Mouse (Mus musculus) midbrain, embryonic 16.5 days (tissue): ENCODE measurements at regions not wholly inside any gene's neighbourhood (a gene's known extent, or its start where the extent isn't known, plus 50 kb on each side); places are given as distances from the start of the nearest gene placed in this dataset.

Experiments used
- ATAC-seq: fragments of 200-750 bp; cut with Nextera tagmentation; 2 replicates; pipeline ENCODE4 v1.8.0; 2017; ENCODE audit warnings: moderate TSS enrichment
- H3K27ac ChIP-seq: fragments of 300-500 bp; sonication (generic); 2 replicates; pipeline ENCODE4 v1.5.1; 2014; ENCODE audit warnings: mild to moderate bottlenecking, low read length, mixed read lengths
- H3K27me3 ChIP-seq: fragments of 300-500 bp; sonication (generic); 2 replicates; pipeline ENCODE4 v1.6.1; 2014; ENCODE audit warnings: low read depth, low read length, mixed read lengths; ENCODE audit not compliant: control insufficient read depth, insufficient read depth
- H3K36me3 ChIP-seq: fragments of 300-500 bp; sonication (generic); 2 replicates; pipeline ENCODE4 v1.6.1; 2014; ENCODE audit warnings: mild to moderate bottlenecking, low read length, moderate library complexity, mixed read lengths; ENCODE audit not compliant: control insufficient read depth, insufficient read depth
- H3K4me1 ChIP-seq: fragments of 300-500 bp; sonication (generic); 2 replicates; pipeline ENCODE4 v1.6.1; 2014; ENCODE audit warnings: mild to moderate bottlenecking, low read length, mixed read lengths; ENCODE audit not compliant: control insufficient read depth, insufficient read depth
- H3K4me2 ChIP-seq: fragments of 300-500 bp; sonication (generic); 2 replicates; pipeline ENCODE4 v1.6.1; 2014; ENCODE audit warnings: mild to moderate bottlenecking, low read length, mixed read lengths
- H3K4me3 ChIP-seq: fragments of 300-500 bp; sonication (generic); 2 replicates; pipeline ENCODE4 v1.5.1; 2014; ENCODE audit warnings: low read depth, mild to moderate bottlenecking, low read length, moderate library complexity, mixed read lengths
- H3K9ac ChIP-seq: fragments of 300-500 bp; sonication (generic); 2 replicates; pipeline ENCODE4 v1.6.1; 2014; ENCODE audit warnings: low read depth, low read length, mixed read lengths
- H3K9me3 ChIP-seq: fragments of 300-500 bp; sonication (generic); replicated peaks from 2 replicates; pipeline ENCODE4 v1.6.1; 2014; ENCODE audit warnings: mild to moderate bottlenecking, low read length, mixed read lengths; ENCODE audit not compliant: control insufficient read depth, poor library complexity, severe bottlenecking
- WGBS: fragments of 180-500 bp; shearing (Covaris S2); extraction: QIAGEN DNeasy Blood & Tissue Kit; methylation state at CpG from one replicate; pipeline ENCODE4 v1.1.7; 2014; 5-methylcytosine and 5-hydroxymethylcytosine counted together

DNA sequence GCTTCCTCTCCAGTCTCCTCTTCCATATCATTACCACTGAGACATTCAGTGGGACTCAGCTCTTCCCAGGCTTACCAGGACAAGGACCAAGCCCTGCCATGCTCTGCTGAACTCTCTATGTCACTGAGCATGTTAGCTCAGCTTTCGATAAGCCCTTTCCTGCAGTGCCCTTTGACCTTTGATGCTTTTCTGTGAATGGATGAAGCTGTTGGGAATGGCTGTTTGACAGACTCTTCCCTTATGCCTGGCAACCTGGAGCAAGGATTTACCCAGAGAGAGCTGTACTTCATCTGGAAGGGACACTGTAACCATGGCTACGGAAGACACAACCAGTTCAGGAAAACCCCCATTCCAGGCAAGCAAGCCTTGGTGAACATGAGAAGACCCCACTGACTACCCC is 172.8 kb downstream of the Shq1 start:
- WGBS, result 37% methylated on average over 2 of the region's 2 CpGs

DNA sequence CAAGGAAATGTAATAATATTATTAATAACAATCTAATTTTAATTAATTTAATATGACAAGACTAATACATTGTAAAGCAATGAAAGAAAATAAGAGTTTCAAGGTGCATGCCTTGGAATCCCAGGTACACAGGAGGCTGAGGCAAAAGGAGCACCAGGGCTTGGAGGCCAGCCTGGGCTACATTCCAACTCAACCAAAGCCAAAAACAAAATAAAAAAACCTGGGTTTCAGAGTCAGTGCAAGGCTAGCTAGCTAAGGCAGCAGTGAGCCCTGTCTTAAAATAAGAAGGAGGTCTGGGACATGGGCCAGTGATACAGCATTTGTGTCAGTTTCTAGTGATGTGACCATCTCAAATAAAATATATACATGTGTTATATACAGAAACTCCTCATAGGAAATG is 174.8 kb downstream of the Shq1 start:
- Histone ChIP-seq H3K4me1 (peaks cover 8% of the 10 kb centered on the region; the same call in 1 of the 2 replicates), H3K4me3 (no peak overlapping the region), H3K27me3 (no peaks in the 10 kb centered on the region; the same call in 1 of the 2 replicates), H3K27ac (no peak overlapping the region), H3K36me3 (no peaks in the 10 kb centered on the region), H3K9ac (no peak overlapping the region), H3K4me2 (no peak overlapping the region), H3K9me3 (no peaks in the 10 kb centered on the region)
- ATAC-seq, result no peak

More for the DNA sequence above, 172.8 kb downstream of the Shq1 start:
- H3K4me3 ChIP-seq, result no peak overlapping the region
- H3K9me3 ChIP-seq, result no peaks in the 10 kb centered on the region
- H3K4me1 ChIP-seq, result peaks cover 17% of the 10 kb centered on the region
- H3K4me2 ChIP-seq, result no peak overlapping the region
- no peak for ATAC-seq
- H3K27me3 ChIP-seq, result no peaks in the 10 kb centered on the region; the same call in 1 of the 2 replicates
- H3K27ac ChIP-seq, result no peak overlapping the region
- no peak overlapping the region for H3K9ac ChIP-seq
- no peaks in the 10 kb centered on the region for H3K36me3 ChIP-seq

DNA sequence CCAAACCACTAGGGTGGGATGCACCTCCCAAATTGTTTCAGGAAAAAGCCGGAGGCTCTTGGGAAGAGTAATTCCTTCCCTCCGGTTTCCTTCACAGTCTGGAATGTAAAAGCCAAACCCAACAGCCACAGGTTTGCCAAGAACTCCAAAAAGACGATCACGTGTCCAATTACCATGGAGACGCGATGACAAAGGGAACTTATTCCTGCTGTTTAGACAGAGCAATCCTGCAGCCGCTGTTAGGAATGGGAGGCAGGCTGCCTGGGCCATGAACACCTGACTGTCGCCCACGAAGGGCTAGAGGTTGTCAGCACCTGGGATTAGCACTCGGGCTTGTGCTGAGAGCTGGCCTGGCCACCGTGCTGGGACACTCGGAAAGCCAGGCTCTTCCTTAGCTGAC is 175.8 kb downstream of the Shq1 start:
- H3K4me2 ChIP-seq, result peak overlapping the region; percentile 33; the same call in 1 of the 2 replicates
- H3K4me3 ChIP-seq, result no peak overlapping the region
- H3K4me1 ChIP-seq, result peaks cover 8% of the 10 kb centered on the region; the same call in 1 of the 2 replicates
- H3K27me3 ChIP-seq, result no peaks in the 10 kb centered on the region; the same call in 1 of the 2 replicates
- peak; percentile 61; the same call in 1 of the 2 replicates for ATAC-seq
- no peaks in the 10 kb centered on the region for H3K36me3 ChIP-seq
- no peak overlapping the region for H3K9ac ChIP-seq
- 43% methylated on average over 12 of the region's 12 CpGs for WGBS
- no peaks in the 10 kb centered on the region for H3K9me3 ChIP-seq
- H3K27ac ChIP-seq, result no peak overlapping the region

DNA sequence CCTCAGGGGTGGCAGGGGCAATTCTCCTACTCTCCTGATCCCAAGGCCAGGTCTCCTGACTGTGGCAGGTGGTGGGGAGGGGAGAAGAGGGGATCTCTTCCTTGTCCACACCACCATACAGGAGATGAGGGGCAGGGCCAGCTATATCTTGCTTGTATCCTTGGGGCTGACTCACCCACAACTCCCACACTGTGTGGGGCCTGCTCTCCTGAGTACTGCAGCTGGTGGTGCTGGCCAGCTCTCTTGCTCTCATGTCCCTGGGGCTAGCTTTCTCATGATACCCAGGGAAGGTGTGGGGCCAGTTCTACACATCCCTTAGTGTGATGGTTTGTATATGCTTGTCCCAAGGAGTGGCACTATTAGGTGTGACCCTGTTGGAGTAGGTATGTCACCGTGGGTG is 177.4 kb downstream of the Shq1 start:
- H3K9ac ChIP-seq, result no peak overlapping the region
- H3K27me3 ChIP-seq, result no peaks in the 10 kb centered on the region; the same call in 1 of the 2 replicates
- H3K27ac ChIP-seq, result no peak overlapping the region
- 81% methylated on average over 1 of the region's 1 CpGs for WGBS
- no peaks in the 10 kb centered on the region for H3K36me3 ChIP-seq
- no peak overlapping the region for H3K4me2 ChIP-seq
- ATAC-seq, result no peak
- peaks cover 8% of the 10 kb centered on the region; the same call in 1 of the 2 replicates for H3K4me1 ChIP-seq
- no peaks in the 10 kb centered on the region for H3K9me3 ChIP-seq
- H3K4me3 ChIP-seq, result no peak overlapping the region

DNA sequence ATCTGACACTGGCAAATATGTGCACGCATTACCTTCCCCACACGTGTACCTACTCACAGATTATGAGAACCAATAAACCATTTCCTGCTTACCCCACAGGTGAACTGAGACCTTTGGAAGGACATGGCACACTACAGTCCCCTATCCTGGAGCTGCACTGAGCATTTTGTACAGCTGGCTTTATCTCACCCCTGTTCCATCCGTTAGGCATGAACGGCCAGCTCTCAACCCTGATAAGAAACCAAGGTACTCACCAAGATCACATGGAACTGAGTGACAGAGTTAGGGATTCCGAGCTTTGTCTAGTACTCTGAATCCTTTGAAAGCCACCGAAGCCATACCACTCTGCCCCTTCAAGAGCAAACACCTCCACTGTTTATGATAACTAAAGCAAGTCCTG is 179.1 kb downstream of the Shq1 start:
- 94% methylated on average over 6 of the region's 6 CpGs for WGBS
- H3K27me3 ChIP-seq, result no peaks in the 10 kb centered on the region; the same call in 1 of the 2 replicates
- H3K9me3 ChIP-seq, result no peaks in the 10 kb centered on the region
- ATAC-seq, result no peak
- H3K4me3 ChIP-seq, result no peak overlapping the region
- H3K9ac ChIP-seq, result no peak overlapping the region
- H3K36me3 ChIP-seq, result no peaks in the 10 kb centered on the region
- H3K27ac ChIP-seq, result no peak overlapping the region
- H3K4me2 ChIP-seq, result no peak overlapping the region
- H3K4me1 ChIP-seq, result 0 out of 2 replicates have a peak, but pooled peaks cover 5% of the 10 kb centered on the region

DNA sequence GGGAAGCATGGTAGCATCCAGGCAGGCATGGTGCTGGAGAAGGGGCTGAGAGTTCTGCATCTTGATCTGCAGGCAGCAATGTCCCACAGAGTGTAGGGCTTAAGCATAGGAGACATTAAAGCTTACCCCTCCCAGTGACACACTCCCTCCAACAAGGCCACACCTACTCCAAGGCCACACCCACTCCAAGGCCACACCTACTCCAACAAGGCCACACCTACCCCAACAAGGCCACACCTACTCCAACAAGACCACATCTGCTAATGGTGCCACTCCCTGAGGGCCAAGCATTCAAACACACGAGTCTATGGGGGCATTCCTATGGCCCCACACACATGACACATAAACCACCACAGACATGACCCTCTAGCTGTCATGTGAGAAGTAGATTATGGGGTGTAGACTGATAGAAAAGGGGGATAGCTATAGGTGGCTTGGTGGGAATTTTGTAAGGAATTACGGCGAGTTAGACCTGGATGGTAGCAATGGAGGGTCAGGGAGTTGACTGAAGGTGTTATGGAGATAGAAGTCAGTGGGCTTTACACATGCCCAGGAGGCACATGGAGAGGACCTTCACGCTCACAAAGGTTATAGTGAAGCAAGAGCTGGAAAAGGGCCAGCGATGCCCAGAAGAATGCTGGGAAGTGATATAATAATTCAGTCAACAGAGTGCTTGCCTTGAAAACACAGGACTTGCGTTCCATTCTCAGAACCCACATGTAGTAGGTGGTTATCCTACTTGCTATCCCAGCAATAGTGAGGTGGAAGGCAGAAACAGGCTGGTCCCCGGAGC is 179.8 kb downstream of the Shq1 start:
- WGBS, result 94% methylated on average over 7 of the region's 7 CpGs
- H3K9ac ChIP-seq, result no peak overlapping the region
- H3K4me1 ChIP-seq, result 0 out of 2 replicates have a peak, but pooled peaks cover 5% of the 10 kb centered on the region
- H3K27ac ChIP-seq, result no peak overlapping the region
- no peaks in the 10 kb centered on the region for H3K36me3 ChIP-seq
- H3K4me2 ChIP-seq, result no peak overlapping the region
- no peak for ATAC-seq
- H3K4me3 ChIP-seq, result no peak overlapping the region
- no peaks in the 10 kb centered on the region; the same call in 1 of the 2 replicates for H3K27me3 ChIP-seq
- H3K9me3 ChIP-seq, result no peaks in the 10 kb centered on the region; the same call in 1 of the 2 replicates

DNA sequence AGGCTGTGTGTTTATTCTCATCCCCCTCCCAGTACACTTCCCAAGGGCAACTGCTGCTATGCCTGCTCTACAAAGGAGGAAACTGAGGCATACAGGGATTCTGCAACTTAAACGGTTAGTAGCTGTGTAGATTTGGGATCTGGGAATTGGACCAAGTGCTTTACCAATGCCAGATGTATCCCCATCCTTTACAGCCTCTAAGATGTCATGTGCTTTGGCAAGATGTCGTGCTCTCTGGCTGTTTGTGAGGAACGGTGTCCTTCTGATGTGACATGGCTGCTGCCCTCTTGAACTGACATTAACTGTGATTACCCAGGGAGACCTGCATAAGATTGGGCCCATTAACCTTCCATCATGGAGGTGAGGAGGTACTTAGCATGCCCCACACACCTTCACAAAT is 187.1 kb downstream of the Shq1 start:
- no peak overlapping the region for H3K4me3 ChIP-seq
- H3K4me1 ChIP-seq, result no peaks in the 10 kb centered on the region
- ATAC-seq, result no peak
- no peak overlapping the region for H3K27ac ChIP-seq
- H3K9ac ChIP-seq, result no peak overlapping the region
- WGBS, result 90% methylated on average over 3 of the region's 3 CpGs
- H3K4me2 ChIP-seq, result no peak overlapping the region
- H3K36me3 ChIP-seq, result no peaks in the 10 kb centered on the region
- H3K9me3 ChIP-seq, result peaks cover 10% of the 10 kb centered on the region
- no peaks in the 10 kb centered on the region for H3K27me3 ChIP-seq

DNA sequence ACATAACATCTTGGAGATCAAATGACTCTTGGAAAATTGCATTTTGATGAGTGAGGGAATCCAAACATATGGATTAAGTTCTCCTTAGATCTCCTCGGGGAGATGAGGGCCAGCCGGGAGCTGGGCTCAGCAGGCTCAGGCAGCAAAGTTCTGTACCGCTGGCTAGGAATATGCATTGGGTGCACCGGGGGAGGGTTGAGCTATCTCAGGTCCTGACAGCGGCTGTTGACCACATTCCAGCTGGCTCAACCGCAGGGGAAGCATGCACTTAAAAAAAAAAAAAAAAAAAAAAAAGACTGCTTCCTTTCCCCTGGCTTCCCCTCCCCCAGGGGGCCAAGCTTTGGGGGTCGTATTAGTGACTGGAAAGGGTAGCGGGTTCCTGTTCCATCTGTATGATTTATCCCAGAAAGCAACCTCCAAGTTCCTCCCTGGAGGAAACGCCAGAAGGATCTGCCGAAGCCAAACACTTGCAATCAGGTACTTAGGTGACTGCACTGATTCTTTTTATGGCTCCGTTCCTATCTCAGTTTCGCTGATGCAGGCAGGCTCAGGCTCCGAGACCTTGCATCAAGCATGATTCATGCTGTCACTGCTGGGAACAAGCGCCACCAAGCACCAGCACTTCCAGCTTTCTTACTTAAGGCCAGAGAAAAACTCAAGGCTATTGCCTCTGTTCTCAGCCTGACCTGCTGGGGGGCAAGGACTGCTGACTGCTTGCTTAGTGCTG is 187.7 kb downstream of the Shq1 start:
- Histone ChIP-seq H3K9me3 (peaks cover 10% of the 10 kb centered on the region), H3K4me2 (no peak overlapping the region), H3K9ac (no peak overlapping the region), H3K36me3 (no peaks in the 10 kb centered on the region), H3K4me1 (no peaks in the 10 kb centered on the region), H3K27me3 (no peaks in the 10 kb centered on the region), H3K27ac (no peak overlapping the region), H3K4me3 (no peak overlapping the region)
- 16% methylated on average over 14 of the region's 14 CpGs for WGBS
- ATAC-seq, result no peak

DNA sequence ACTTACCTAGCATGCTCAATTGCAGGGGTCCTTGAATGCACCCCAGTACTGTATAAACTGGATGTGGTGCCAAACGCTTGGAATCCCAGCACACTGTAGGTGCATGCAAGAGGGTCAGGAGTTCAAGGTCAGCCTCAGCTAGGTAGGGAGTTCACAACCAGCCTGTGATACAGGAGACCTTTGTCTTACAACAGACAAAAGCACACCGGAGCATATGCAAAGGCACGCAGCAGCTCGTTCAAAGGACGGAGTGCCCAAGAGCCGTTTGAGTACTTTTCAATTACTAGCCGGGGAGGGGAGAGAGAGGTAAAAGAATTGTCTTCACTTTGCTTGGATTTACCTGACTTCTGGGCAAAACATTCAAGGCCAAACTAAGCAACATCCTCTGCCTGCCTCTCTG is 188.4 kb downstream of the Shq1 start:
- 20% methylated on average over 7 of the region's 7 CpGs for WGBS
- no peak for ATAC-seq

More for the DNA sequence above, 188.4 kb downstream of the Shq1 start:
- no peak overlapping the region for H3K4me3 ChIP-seq
- no peak overlapping the region for H3K27ac ChIP-seq
- no peak overlapping the region for H3K9ac ChIP-seq
- H3K4me1 ChIP-seq, result no peaks in the 10 kb centered on the region
- peaks cover 10% of the 10 kb centered on the region for H3K9me3 ChIP-seq
- no peaks in the 10 kb centered on the region for H3K27me3 ChIP-seq
- no peak overlapping the region for H3K4me2 ChIP-seq
- H3K36me3 ChIP-seq, result no peaks in the 10 kb centered on the region
